Mouse (Mus musculus) cerebellum, adult 11-12 months (tissue): ENCODE results near the gene Fbxl13.
"Not testable (repeated sequence)": the region's sequence is repeated elsewhere in the genome, so short reads cannot be mapped to it uniquely, and the experiment has no call there.

Experiments
- DNase-seq: peaks from one replicate; pipeline ENCODE4 v3.0.0; 2022

Gene Fbxl13

GRCm38 (mm10) chr5:21651885-21652612 lies 6.6 kb upstream of the Fbxl13 start:
- no peak for DNase-seq

- DNase-seq: no peak
These were observed 5.3 kb upstream of the Fbxl13 start for GRCm38 (mm10) chr5:21650736-21651135.

GRCm38 (mm10) chr5:21646133-21646491 lies 678 bp upstream of the Fbxl13 start:
- no peak for DNase-seq

- no peak for DNase-seq
These were observed 469 bp downstream of the Fbxl13 start for GRCm38 (mm10) chr5:21644891-21645438.

- no peak for DNase-seq
These were observed 1.8 kb downstream of the Fbxl13 start for GRCm38 (mm10) chr5:21643606-21644005.

- no peak for DNase-seq
These were observed 4.5 kb downstream of the Fbxl13 start for GRCm38 (mm10) chr5:21640961-21641360.

GRCm38 (mm10) chr5:21625916-21626315 lies 19.5 kb downstream of the Fbxl13 start:
- DNase-seq: no peak

- DNase-seq: no peak
These were observed 28.9 kb downstream of the Fbxl13 start for GRCm38 (mm10) chr5:21616450-21617009.

- not testable (repeated sequence) for DNase-seq
These were observed 31.1 kb downstream of the Fbxl13 start for GRCm38 (mm10) chr5:21614299-21614698.

- no peak for DNase-seq
These were observed 34.4 kb downstream of the Fbxl13 start for GRCm38 (mm10) chr5:21610996-21611395.

GRCm38 (mm10) chr5:21608311-21609304 lies 36.8 kb downstream of the Fbxl13 start:
- peak; percentile 29 for DNase-seq

GRCm38 (mm10) chr5:21605936-21606335 lies 39.5 kb downstream of the Fbxl13 start:
- no peak for DNase-seq

GRCm38 (mm10) chr5:21599961-21600360 lies 45.5 kb downstream of the Fbxl13 start:
- DNase-seq: no peak

- not testable (repeated sequence) for DNase-seq
These were observed 45.9 kb downstream of the Fbxl13 start for GRCm38 (mm10) chr5:21599536-21599935.

- DNase-seq: no peak
These were observed 52.2 kb downstream of the Fbxl13 start for GRCm38 (mm10) chr5:21593201-21593709.

GRCm38 (mm10) chr5:21592106-21592505 lies 53.3 kb downstream of the Fbxl13 start:
- no peak for DNase-seq

- no peak for DNase-seq
These were observed 57.2 kb downstream of the Fbxl13 start for GRCm38 (mm10) chr5:21588220-21588619.

GRCm38 (mm10) chr5:21587683-21588082 lies 57.8 kb downstream of the Fbxl13 start:
- DNase-seq: no peak

- DNase-seq: no peak
These were observed 58.7 kb downstream of the Fbxl13 start for GRCm38 (mm10) chr5:21586763-21587162.

GRCm38 (mm10) chr5:21578136-21578535 lies 67.3 kb downstream of the Fbxl13 start:
- DNase-seq: no peak

- no peak for DNase-seq
These were observed 70.3 kb downstream of the Fbxl13 start for GRCm38 (mm10) chr5:21575210-21575550.

- no peak for DNase-seq
These were observed 70.8 kb downstream of the Fbxl13 start for GRCm38 (mm10) chr5:21574386-21575209.
